Mouse (Mus musculus): Measurements from ENCODE around the gene Slc5a6.

GRCm38 (mm10) chr5:31083949-31084348 is 35.2 kb upstream of the Slc5a6 start:
- TF ChIP-seq POLR2A (IDR thresholded peaks at IDR 0.05; ENCODE audit: insufficient read depth, low read depth, low read length) = no peak
- no peak for TF ChIP-seq CTCF (IDR thresholded peaks at IDR 0.05; ENCODE audit: insufficient read depth, low read depth, low read length)

Data from olfactory bulb, adult 2 months (tissue).